Mouse (Mus musculus) c-Kit-negative CD71-positive TER-119-positive erythroid progenitor cells, embryonic 14.5 days (primary cell): ENCODE results near the gene Slc26a9.

Source experiments
- DNase-seq: peaks from one replicate; pipeline ENCODE4 v3.0.0-alpha.2; 2013; ENCODE audit warnings: low read depth, low spot score

The Slc26a9 gene

DNA sequence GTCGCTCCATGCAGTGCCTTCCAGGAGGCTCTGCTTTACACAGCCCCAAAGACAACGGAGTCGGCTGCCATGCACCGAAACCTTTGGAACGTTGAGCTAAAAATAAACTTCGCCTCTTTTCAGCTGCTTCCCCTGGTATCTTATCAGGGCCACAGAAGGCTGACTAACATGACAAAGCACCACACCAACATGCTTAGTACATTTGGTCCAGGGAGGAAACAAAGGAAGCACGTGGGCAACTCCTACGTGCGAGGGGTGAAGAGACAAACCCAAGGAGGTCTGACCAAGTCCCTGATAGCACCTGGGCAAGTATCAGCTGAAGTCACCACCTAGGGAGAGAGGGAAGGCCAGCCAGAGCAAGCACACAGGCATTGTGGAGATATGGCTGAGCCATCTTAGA, 7.3 kb upstream of the Slc26a9 start:
- no peak for DNase-seq

DNA sequence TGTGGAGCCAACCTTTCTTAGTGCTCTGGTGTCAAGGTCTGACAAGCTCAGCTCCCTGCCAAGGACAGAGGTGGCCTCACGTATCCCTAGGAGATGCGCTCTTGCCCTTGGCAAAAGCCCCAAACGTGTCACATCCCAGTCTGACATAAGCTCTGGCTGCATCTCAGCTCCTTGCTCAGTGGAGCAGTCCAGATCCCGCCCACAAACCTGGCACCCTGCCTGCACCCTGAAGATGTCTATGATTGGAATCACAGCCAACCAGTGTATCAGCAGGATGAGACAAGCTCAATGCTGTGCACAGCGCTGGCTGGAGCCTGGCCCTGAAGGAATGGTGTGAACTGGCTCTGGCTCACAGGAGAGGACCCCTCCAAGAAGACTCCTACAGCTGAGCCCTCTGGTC, 6.6 kb upstream of the Slc26a9 start:
- DNase-seq = no peak

DNA sequence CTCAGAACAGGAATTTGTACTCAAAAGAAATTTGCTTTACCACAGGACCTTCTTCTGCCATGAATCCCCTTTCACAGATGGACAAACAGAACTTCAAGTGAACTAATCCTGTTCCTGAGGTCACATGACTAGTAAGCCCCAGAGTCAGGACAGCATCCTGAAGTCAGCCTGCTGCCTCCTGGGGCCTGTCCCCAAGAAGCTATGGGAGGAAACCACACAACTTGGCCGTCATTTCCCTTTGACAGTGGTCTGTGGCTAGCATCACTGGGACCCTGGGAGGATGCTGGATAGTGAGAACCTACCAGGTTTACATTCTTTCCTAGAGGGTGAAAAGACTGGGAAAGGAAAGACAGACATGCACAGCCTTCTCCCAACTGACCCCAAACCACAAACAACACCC, 5.1 kb upstream of the Slc26a9 start:
- no peak for DNase-seq

DNA sequence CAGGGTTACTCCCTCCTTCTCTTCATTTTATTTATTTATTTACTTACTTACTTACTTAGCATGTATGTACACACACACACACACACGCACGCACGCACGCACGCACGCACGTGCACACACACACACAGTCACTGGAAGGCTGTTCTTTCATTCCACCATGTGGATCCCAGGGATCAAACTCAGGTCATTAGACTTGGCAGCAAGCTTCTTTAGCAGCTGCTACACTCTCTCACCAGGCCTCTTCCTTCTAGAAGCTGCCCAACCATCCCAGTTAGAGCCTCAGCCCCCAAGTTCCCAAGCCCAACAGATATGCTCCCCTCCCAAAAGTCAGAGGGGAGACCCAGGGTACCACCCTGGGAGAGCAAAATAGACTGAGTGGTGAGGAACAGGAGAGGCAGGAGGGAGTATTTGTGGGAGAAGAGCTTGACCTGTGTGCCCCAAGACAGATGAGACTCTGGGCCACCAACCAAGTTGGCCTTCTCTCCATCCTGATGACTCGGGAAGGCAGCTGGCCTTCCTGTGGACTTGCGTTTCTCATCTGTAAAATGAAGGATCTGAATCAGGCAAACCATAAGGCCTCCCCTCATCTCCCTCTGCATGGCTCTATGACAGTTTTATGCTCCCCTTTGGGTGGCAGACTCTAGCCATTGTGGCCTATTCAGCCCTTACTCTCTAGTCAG, 4.2 kb upstream of the Slc26a9 start:
- no peak for DNase-seq

DNA sequence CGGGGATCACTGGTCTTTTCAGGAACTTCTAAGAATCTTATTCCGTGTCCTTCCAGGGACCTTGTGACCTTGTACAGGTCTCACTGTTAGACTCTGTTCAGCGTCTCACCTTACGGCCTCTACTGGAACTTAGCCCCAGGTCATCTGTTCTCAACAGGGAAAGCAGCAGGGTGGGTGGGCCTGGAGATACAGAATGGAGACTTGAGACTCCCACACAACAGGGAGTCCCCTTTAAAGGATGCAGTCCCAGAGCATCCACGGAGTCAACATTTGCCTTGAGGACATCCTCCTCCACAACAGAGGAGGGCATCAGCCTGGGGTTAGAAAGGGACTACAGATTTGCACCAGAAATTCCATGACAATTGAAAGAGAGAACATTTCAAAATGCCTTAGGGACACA, 1.6 kb downstream of the Slc26a9 start:
- DNase-seq = no peak

DNA sequence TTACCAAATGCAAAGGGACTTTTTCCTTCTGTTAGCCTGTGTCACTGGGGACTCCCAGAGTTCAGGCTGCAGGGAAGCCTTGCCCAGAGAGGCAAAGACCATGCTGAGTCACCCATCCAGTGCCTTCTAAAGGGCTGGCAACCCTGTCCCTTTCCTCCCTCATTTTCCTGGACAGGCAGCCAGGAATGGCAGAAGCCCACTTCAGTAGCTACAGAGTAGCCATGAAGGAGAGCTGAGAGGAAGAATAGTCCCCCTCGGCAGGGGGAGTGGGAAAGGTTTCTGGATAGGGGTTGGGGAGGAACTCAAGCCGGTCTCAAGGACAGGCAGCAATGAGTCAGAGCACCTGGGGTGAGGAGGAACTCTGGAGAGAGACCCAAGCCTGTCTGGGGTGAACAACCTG, 3.9 kb downstream of the Slc26a9 start:
- no peak for DNase-seq

DNA sequence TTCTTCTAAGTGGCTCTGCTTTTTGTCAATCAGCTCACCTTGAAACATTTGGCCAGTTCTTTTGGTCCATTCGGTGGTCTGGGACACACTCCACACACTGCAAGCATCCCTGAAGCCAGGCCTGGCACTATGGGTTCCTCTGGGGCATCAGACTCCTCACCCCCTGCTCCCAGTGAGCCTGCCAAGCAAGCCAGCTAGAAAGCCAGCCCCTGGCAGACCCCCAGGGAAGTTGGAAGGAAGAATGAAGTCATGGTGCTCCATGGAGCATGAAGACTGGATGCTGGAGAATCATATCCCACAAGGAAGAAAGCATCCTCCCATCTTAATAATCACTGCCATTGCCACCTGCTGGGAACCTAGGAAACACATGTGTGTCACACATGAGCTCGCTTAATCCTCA, 4.8 kb downstream of the Slc26a9 start:
- no peak for DNase-seq

DNA sequence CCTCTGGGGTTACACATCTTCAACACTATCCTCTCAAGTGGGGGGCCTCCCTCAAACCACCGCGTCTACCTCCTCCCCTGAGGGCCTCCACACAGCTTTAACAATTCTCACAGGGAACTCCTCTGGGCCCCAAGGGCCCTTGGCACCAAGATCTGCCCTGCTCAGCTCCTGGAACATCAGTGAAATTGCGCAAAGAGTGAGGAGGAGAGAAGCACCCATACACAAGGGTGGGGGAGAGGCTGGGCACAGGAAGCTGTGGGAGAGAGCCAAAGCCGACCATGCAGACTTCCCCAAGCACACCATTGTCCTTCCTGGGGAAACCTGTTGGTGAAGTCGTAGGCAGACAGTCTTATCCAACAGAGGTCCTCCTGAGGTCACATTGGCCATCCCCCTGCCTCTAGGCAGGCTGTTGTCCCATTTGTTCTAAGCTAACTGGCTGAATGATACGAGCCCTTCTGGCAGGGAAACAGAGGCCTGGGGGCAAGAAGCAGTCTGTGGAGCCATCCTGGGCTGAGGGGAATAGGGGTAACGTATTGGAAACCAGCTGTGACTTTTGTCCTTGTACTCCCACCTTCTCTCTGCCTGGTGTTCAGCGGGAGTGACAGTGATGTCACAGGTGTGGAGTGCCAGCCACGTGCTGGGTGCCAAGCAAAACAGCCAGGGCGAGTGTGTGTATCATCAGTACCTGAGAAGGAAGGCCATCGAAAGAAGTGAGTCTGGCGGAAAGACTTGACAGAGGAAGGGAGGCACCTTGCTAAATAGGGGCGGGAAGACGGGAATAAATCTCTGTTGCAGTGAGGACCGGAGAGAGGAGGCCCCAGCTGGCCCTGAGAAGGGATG, 6.1 kb downstream of the Slc26a9 start:
- DNase-seq = no peak

DNA sequence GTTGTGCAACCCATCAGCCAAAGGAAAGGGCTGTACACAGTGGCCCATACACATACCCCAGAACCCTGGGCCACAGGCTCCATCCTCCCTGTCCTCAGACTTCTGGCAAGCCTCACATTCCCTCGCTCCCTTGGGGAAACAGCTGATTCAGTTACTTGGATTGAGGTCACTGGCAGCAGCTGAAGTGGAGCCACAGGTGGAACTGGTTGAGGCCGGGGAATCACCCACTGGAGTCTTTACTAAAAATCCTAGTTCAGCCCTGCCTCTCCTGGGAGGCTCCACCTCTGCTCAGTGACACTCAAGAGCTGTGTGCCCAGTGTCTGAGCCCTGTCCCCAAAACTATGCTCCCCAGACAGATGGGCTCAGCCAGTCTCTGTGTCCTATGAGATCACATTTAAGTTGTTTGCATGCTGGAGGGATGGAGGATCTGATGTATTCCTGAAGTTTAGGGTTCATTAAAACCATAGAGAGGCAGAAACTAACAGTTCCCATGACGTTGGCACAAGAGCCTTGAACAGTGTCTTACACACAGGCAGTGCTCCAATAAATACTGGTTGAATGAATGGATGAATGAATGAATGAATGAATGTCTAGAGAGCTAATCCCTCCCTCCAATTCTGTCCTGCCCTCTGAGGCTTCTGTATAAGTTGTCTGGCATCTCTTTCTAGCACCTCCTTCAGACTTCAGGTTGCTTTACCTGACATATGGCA, 7.5 kb downstream of the Slc26a9 start:
- no peak for DNase-seq

DNA sequence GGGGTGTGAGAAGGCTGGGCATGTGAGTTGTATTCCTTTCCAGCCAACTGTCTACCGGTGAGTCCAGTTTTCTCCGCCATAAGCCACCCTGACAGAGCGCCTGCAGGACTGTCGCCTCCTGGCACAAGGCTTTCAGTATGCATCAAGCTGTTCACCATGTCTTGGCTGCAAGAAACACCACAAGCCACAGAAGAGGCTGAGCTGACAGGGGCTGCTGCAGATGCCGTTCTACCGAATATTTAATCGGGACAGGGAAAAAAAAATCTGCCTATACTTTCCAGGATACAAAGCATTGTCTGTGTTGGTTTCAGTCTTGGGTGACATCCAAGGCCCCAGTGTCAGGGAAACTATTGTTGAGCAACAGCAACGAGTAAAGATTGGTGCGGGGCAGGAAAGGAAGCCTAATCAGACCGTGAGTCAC, 8.1 kb downstream of the Slc26a9 start:
- no peak for DNase-seq

DNA sequence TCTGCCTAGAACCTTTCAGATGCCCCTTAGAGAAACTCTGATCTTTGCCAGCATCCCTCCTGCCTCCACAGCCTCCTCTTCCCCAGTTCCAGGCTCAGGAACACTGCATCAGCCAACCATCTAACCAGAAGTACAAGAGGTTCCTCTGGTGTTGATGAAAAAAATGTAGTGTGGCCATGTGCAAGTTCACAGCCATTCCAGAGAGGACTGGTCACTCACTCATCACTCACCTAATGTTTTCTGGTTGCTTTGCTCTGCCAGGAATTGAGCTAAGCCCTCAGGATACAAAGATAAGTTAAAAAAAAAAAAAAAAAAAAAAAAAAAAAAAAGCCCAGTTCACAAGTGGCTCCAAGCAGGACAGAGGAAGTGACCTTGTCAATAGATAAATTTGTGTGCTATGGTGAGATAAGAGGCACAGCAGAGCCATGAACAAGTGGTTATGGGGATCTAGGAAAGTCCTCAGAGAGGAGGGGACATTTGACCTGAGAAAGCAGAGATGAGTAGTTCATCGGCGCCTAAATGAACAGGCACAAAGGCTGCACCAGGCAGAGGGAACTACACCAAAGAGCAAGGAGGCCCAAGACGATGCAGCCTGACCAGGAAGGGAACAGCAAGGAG, 10.5 kb downstream of the Slc26a9 start:
- no peak for DNase-seq

DNA sequence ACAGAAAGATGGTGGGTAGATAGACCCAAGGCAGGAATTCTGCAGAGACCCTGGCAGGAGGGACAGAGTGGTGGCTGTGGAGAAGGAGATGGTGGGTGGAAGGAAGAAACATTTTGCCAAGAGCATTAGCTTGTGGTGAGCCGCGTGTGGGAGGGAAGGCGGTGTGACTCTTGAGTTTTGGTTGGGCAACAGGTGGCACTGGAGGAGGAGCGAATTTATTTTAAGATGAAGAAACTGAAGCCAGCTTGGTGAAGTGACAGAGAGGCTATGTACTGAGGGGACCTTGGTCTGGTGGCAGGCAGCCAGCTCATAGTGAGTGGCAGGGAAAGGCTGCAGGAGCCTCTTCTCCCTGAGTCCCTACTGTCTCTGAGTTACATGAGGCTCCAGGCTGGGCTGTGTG, 11.1 kb downstream of the Slc26a9 start:
- no peak for DNase-seq

DNA sequence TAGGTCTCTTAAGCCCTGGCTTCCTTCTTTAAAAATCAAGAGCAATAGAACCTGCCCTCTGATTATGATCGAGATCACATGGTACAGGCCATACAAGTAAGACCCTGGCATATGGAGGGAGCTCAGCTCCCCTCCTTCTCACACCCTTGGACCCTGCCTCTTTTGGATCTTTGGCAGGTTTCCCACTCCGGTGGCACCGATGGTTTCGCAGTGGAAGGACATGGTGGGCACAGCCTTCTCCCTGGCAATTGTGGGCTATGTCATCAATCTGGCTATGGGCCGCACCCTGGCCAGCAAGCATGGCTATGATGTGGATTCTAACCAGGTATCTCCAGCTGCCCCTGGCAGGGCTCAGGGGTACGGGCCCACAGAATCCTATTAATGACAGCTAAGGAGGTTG, 13.4 kb downstream of the Slc26a9 start:
- DNase-seq = no peak

DNA sequence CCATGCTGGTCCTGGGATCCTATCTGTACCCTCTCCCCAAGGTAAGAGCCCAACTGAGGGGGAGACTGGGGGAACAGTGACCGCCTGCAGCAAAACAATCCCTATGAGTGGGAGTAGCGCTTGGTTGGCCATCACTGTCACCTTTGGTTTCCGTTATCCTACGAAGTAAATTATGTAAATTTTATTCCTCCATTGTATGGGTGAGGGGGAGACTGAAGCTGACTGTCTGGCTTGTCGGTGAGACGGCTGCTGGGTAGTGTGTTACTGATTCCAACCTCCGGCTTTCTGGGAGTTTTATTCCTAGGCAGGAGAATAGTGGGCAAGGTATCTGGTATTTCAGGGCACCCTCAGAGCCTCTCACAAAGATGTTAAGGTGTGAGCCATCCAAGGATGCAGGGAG, 15.0 kb downstream of the Slc26a9 start:
- no peak for DNase-seq

DNA sequence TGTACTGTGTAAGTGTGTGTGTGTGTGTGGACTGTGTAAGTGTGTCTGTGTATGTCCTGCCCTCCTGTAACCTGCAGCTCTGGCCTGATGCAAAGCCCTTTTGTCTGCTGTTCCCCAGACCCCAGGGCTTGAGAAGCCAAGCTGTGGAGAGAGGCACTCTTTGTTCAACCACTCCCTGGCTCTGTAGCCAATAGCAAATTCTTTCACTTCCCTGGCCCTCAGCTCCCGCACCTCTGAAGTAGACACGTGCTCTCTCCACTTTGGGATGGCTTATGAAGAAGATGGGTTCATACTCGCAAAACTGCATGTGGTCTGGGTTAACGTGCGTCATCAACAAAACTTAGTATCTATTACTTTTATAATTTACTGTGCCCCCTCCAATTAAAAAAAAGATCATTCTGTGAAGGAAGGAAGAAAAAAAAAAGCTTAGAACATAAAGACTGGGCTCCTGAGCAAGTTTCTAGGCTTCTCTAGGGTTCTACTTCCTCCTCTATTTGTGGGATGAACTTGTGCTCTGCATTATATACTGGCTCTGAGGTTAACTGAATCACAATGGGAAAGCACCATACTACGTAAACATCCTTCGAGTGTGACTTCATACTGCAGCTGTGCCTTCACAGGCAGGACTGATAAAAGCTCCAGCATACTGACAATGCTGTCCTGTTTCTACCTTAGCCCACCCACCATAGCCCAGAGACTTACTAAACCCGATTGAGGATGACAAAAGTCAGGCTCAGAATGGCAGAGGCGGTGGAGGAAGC, 16.0 kb downstream of the Slc26a9 start:
- DNase-seq = no peak

DNA sequence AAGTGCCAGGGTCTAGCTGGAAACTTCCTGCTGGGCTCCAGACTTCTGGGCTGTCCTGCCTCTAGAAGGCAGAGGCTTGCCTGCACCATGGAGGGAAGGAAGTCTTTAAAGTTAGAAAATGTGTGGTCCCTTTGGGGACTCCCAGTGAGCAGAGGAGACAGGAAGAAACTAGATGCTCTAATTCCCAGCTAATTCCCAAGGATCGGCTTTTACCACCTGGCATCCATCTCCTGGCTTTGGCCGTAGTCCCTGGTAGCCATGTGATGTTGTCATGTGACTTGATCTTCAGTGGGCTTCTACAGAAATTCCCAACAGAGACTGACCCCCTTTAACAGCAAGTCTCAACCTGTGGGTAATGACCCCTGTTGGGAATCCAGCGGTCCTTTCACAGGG, 16.6 kb downstream of the Slc26a9 start:
- no peak for DNase-seq

DNA sequence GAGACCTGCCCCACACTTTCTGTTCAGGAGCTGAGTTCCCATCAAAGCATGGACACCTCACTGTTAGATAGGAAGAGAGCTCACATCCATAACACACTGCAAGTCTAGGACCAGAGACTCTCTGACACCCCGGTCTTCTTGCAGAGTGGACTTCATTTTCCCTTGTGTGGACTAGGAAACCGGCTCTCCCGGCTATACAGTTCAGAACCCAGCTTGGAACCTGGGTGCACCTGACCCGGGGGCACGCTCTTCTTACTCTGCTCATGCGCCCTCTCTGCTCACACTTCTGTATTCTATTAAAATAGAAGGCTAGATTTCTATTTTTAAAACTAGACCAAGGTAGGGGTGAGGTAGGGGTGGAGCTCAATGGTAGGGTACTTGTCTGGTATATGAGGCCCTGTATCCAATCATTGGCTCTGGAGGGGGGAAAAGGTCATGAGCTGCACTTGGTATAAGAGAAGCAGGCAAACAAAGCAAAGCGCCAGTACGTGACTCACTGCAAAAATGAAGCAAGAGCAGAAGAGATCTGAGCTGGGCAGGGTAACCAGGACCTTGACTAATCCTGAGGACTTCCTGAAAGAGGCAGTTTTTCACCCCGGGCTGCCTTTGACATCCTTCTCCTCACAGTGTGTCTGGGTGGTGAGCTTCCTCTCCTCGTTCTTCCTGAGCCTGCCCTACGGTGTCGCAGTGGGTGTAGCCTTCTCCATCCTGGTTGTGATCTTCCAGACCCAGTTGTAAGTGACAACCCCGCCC, 17.4 kb downstream of the Slc26a9 start:
- DNase-seq = no peak

DNA sequence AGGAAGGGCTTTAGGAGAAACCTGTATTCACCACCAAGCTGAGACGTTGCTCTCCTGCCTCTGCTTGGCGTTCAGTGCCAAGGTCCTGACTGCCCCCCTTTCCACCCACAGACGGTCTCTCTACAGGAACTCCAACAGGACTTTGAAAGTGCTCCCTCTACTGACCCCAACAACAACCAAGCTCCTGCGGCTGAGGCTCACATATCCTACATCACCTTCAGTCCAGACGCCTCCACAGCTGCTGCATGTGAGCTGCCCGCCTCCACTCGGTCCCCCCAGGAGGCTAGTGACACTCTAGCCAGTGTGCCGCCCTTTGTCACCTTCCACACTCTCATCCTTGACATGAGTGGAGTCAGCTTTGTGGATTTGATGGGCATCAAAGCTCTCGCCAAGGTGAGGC, 19.9 kb downstream of the Slc26a9 start:
- DNase-seq = no peak

DNA sequence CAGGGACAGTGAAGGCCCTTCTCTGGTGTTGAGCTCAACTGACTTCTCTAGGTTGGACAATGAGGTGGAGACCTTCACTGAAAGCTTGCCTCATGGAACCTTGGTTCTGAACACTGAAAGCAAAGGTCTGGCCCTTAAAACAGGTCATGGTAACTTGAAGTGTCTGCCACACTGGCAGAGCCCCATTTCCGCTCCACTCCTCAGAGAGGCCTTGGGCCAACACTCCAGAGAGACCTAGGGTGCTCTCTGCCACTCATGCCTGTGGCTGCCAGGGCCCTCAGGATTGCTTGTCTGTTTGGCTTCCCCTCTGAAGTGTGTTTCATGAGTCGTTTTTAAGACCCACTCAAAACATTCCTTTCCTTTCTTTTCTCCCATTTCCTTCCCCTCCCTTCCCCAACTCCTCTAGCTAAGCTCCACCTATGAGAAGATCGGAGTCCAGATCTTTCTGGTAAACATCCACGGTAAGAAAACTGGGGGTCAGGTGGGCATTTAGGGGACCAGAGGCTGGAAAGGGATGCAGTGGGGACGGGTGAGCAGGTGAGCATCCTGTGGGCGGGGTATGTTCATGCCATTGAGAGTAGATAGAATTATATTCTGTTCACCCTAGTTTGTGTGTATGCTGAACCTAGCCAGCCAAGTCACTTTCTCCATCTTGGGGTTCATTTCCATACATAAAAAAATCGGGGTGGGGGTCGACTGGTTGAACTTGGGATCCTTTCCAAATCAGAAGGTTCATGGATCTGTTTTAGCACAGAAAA, 20.9 kb downstream of the Slc26a9 start:
- DNase-seq = no peak
